Mouse (Mus musculus) right cerebral cortex, adult 2 months (tissue): ENCODE data around the gene Trak1.
A peak's percentile ranks its signal among the peaks of the same experiment; 100 is the strongest.

Experiments
- DNase-seq, 2 experiments: peaks; one replicate each; pipeline ENCODE4 v3.0.0; 2021 to 2022; ENCODE audit warnings: low spot score in 2 of 2

Gene Trak1

DNA sequence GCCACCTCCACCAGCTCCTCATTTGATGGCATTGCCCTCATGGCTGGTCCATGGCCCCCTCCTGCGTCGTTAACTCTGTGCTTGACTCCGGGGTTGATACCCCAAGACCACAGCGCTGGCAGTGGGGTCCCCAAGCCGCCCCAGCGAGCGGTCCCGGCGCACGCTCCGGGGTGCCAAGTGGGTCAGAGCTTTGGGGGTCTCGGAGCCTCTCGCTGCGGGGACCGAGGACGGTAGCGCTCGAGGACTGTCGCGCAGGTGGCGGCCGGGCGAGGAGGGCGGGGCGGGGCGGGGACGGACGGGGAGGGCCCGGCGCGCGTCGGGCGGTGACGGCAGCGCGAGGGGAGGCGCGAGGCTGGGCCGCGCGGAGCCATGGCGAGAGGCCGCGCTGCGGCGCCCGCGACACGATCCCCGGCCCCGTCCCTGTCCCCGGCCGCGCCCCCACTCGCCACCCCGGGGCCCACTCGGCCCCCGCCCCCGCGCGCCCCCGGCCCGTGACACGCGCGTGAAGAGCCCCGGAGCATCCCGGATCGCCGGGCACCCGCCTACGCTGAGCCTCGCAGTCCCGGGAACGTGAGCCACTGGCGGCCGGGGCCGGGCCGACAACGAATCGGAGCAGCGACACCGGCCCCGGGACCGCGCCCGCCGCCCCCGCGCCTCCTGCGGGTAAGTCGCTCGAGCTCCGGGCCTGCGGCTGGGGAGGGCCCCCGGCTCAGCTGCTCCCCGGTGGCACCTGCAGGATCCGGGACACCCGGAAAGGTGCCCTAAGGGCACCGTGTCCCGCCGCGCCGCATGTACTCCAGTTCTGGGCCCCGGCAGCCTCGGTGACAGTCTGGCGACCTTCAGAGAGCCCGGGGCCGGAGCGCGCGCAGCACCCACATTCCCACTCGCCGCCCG, at the start of gene Trak1:
Trak1 (plus strand) TSS at position 332 of the 894 bp plus-strand sequence.
- peak in 1 of 2 experiments; percentile 23 for DNase-seq

DNA sequence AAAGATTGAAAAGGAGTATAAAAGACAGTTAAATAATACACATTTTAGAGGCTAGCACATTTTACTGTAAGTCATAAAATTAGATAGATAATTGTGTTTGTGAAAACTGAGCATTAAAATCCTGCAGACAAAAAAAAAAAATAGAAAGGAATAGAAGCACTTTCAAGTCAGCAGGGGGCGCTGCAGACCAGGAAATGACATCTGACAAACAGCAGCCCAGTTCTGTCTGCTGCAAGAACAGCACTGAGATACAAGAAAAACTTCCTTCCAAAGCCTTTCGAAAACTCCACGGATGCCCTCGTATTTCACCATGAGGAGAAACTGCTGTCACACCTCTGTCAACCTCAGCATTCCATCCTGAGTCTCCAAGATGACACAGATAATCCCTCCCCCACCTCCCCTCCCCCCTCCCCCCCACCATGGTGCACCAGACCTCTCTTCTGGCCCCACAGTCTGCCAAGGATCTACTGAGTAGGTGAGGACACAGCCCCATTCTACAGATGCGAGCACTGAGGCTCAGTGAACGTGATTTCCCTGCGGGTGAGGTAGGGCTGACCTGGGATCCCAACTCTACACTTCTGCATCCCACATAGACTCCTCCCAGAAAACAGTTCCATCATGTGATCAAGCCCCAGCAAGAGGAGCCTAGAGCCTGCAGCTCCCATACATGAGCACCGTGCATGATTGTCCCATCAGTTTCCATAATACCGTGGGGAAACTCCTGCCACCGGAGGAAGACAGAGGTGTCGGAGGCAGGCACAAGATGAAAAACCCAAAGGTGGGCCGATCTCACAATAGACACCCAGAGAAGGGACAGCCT, 49.1 kb upstream of the Trak1 start:
- DNase-seq, result peak; percentile 88 to 90

DNA sequence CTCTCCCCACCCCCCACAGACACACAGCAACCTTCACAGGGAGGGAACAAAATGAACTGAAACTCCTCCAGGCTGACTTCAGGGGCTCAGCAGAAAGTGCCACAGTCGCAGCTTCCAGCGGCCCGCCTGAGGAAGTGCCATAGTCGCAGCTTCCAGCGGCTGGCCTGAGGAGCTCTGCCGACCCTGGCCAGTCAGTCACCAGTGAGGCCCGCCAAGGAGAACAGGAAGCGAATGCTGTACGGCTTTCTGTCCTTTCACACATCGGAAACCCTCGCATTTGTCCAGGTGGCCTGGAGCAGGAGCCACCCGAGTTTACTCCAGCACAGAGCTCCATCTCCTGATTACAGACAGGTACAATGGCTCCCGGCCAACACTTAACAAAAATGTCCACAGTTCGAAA, 47.5 kb upstream of the Trak1 start:
- DNase-seq, result peak; percentile 3 to 4

DNA sequence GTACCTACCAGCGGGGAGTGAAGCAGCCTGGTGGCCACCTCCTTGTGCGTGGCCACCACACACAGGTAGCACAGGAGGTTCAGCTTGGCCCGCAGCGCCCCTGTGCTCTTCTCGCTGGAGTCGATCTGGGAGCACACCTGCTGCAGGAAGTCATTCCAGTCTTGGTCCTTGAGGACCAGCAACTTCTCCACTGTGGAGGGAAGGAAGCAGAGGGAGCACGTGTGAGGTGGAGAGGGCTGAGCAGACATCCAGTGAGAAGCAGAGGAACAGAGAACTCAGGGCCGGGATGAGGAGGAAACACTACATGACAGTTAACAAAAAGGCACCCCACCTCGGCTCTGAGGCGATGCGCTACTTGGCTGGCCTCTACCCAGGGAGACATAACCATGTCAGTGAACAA, 46.4 kb upstream of the Trak1 start:
- DNase-seq, result peak; percentile 0 to 1

DNA sequence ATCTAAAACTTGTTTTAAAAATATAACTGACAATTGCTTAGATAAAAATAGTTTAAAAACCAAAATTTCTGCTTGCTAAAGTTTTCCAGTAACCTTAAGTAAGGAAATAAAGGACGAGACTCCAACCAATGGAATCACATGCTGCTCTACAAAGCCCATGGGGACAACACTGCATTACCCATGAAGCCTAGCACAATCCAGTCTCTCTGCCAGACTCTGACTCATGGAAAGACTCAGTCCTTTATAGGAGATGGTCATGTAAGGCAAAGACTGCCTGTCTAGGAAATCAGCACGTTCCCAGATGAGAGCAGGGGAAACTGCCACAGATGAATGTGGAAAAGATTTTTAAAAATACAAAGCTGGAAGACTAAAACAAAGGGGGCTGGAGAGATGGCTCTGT, 43.3 kb upstream of the Trak1 start:
- DNase-seq, result peak in 1 of 2 experiments; percentile 8

DNA sequence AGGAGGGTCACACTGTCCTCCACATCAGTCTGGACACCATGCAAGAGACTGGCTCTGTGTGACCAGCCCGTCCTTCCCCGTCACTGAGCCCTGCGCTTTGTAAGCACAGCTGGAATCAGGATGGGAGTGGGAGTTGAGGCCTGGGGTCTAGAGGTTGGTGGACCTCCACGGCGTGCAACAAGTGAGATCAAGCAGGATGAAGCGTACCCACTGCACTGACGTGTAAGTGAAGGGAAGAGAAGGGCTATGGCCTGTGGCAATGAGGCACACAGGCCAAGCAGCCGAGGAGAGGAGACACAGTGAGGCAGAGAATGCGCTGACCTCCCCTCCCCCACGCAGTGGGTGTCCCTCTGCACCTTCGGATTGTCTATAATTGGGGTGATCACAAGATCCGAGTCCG, 42.5 kb upstream of the Trak1 start:
- no peak for DNase-seq

- DNase-seq, result no peak
Measured at GRCm38 (mm10) chr9:121257106-121257505, 40.2 kb upstream of the Trak1 start.

DNA sequence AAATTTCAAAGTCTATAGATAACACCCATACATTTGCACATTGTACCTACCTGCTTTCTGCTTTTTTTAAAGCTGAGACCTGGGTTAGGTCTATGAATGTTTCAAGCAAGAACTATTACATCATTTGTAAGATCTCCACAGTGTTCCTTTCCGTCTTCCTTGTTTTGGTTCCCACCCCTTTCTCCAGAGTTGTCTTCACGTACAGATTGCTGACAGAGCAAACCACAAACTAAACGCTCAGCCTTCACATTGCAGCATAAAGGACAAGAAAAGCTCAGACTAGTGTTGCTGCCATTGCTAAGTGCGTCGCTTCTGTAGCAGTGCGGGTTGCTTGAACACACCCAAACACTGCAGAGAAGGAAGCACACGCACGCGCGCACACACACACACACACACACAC, 32.0 kb upstream of the Trak1 start:
- DNase-seq, result no peak

DNA sequence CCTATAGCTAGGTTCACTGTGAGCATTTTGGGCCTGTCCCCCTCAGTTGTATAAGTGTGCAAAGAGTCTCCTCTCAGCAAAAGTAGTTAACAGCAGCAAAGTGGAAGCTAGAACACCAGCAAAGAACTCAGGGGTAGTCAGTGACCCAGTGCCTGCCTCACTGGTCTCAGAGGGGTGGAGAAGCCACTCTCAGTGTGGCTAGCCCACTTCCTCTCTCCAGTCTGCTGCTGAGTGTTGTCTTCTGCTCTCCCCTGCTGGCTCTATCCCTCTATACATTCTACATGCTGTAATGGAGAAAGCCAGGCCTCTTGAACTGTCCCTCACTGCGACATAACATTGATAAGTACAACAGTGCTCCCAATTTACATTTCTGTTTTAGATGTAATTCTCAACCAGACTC, 26.2 kb upstream of the Trak1 start:
- no peak for DNase-seq

DNA sequence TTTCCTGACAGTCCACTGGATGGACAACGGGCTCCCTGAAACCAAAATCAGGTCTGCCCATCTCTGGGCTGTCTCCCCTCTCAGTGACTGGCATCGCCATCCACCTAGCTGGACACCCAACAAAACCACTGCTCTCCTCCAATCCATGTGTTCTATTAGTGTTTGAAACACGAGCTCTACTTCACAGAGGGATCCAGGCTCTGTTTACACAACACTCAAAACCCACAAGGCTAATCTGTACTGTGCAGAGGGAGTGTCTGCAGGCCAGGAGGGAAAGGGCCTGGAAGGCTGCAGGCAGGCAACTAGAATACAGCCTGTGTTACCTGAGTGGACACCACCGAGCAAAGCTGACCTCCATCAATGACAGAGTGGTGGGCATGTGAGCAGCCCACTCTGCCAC, 25.7 kb upstream of the Trak1 start:
- DNase-seq, result no peak

GRCm38 (mm10) chr9:121276745-121277117, 20.6 kb upstream of the Trak1 start:
- DNase-seq, result no peak

DNA sequence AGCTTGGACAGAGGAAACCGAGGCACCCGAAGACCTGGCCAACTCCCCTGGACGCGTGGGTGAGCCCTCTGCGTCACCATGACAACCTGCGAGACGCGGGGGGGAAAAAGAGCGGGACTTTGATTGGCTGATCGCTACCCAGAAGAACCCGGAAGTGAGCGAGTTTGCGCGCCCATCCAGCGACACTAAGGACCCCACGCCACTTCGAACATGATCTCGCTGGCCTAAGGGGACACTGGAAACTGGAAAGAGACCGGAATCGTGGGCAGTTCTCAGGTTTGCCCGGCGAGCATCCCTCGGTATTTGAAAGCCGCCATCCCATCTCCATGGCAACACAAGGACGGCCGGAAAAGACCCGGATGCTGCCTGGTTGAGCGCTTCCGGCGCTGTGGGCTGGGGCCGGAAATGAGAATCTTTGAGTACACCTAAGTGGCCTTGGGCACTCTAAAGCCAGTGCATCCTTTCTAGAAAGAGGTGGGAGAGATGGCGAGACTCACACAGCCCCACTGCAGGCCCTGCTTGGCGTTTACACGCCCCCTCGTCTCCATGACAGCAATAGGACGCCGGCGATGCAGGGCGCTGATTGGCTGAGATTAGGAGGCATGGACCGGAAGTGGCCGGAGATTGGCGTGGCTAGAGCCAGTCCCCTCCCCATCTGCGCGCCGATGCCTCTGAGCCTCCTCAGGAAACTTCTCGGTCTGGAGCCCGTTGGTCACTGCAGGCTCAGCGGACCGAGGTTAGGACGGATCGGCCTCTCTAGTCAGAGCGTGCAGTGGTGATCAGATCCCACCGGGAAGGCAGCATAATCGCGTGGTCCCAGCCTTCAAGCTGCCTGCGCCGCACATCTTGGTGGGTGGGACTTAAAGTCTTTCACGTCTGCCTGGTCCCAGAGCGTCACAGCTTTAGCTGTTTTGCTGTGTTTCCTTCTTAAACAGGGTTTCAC, 19.9 kb upstream of the Trak1 start, which contains the start of gene Ulk4:
Ulk4 (minus strand) TSS at position 80 of the 943 bp plus-strand sequence.
- DNase-seq, result peak; percentile 92 to 98

GRCm38 (mm10) chr9:121279216-121279615, 18.1 kb upstream of the Trak1 start:
- no peak for DNase-seq

DNA sequence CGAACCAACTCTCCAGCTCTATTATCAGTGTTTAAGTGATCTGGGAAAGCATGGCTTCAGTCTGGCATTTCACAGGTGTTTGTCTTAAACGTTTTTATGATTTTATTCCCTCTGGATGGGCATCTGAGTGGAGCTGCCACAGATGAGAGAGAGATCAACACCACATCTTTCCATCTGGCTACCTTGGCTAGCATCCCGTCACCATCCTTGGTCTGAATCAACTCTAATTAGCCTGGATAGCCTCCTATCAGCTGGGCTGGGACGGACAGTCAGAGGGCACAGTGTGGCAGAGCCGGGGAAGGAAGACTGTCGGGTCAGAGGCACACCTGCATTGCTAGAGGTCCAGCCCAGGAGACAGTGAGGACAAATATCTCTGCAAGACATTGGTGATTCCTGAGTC, 15.4 kb upstream of the Trak1 start:
- DNase-seq, result no peak

GRCm38 (mm10) chr9:121283620-121284185, 13.6 kb upstream of the Trak1 start:
- DNase-seq, result no peak

GRCm38 (mm10) chr9:121284422-121284821, 12.9 kb upstream of the Trak1 start:
- DNase-seq, result no peak

- DNase-seq, result peak; percentile 46 to 62
Measured at GRCm38 (mm10) chr9:121285341-121286324, 11.7 kb upstream of the Trak1 start.

- no peak for DNase-seq
Measured at GRCm38 (mm10) chr9:121286325-121286901, 10.9 kb upstream of the Trak1 start.

- no peak for DNase-seq
Measured at GRCm38 (mm10) chr9:121291275-121291674, 6.0 kb upstream of the Trak1 start.

DNA sequence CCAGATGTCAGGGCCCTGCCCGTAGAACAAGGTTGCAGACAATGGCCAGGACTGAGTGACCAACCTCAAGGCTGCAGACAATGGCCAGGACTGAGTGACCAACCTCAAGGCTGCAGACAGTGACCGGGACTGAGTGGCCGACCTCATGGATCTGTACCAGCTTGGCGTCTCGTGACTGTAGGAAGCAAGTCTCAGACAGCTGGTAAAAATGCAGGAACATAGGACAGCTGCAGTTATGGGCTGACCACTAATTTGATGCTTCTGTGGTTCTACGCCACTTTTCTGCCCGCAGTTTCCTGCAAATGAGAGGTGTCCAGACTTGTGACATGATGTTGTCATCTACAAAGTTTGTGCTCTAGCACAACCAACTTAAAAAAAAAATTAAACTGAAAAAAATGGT, 4.1 kb upstream of the Trak1 start:
- no peak for DNase-seq
